Mouse (Mus musculus): Measurements from ENCODE around the gene Fbxl12. TPM values are rescaled to one million over a fixed set of nuclear protein-coding genes. Genes with fewer than 3 reads are reported as not detected.
A peak's percentile ranks its signal among the peaks of the same experiment; 100 is the strongest.
"Not testable (repeated sequence)": the region's sequence is repeated elsewhere in the genome, so short reads cannot be mapped to it uniquely, and the experiment has no call there.

Fbxl12 gene
- polyA plus RNA-seq, 1 experiment = 15.8 TPM

DNA sequence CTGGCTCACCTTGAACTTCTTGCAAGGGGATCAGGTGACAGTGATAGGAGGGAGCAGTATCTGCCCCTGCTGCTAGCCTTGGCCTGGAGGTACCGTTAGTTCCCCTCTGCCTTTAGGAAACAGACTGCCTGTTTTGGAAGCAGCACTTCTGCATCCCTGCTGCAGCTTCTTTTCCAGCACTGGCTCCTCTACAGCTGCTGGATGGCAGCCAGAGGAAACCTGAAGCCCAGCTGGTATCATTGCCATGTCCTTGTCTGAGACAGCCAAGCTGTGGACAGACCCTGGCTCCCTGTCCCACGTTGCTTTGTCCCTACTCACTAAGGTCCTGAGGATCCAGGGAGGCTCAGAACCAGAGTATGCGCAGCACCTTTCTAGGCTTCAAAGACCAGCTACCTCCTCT lies 13.0 kb upstream of the Fbxl12 start:
- no peak for DNase-seq (ENCODE audit: low read depth, low spot score)
- 87% methylated on average over 3 of the region's 3 CpGs for WGBS

DNA sequence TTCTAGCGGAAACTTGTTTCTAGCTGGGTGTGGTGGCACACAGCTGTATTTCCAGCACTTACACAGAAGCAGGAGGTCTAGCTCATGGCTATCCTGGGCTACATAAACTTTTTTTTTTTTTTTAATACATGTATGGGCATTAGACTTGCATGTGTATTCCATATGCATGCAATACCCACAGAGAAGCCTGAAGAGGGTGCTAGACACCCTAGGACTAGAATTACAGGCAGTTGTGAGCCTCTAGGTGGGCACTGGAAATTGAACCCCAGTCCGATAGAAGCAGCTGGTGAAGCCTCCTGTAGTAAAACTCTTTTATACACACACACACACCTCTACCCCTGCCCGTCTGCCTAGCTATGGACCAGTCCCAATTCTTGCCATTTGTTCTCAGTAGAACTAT lies 9.3 kb upstream of the Fbxl12 start:
- WGBS = 92% methylated on average over 3 of the region's 3 CpGs
- DNase-seq (ENCODE audit: low read depth, low spot score) = no peak

DNA sequence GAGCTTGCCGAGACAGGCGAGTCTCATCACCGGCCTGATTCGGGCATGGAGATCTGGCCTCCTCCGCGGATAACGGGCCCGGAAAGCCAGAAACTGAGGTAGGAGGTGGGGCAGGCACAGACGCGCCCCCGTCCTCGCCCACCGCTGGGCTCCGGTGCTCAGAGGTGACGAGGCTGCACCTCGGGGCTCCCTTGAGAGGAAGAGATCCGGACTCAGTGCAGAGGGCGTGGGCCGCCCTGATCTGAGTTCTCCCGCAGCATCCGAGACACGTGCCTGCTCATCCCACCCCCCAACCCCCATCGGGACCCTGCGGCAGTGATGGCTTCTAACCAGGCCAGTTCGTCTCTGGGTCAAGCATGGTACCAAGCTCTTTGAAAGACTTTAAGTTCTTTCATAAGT lies 7.7 kb upstream of the Fbxl12 start:
- no peak for DNase-seq (ENCODE audit: low read depth, low spot score)
- 0% methylated on average over 25 of the region's 25 CpGs for WGBS

DNA sequence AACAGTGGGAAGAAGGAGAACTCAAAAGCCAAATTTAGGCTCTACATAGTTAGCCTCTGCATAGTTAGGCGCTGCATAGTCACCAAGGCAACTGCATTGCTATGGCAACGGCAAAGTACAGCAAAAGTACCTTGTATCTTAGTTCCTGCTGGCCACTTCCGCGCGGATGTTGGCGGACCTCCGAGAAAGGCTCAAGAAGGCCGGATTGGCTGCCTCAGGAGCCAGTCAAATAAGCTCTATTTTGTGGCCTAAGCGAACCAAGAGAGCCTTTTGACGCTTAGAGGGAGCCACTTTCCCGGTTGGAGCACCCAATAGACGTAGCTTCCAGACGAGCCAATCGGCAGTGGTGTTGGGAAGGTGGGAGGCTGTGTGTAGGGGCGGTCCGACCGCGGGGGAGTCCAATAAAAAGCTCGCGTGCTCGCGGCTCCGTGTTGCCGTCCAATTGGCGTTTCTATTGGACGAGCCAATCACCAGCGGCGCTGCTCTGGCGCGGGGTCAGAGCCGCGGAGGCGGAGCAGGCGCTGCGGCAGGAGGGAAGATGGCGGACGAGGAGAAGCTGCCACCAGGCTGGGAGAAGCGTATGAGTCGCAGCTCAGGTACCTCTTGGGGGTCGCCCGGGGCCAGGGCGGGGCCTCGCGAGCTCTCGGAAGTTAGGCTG lies 7.2 kb upstream of the Fbxl12 start, which contains the start of gene Pin1:
Gene Pin1 (plus strand): TSS at position 494 of the 658 bp plus-strand sequence.
- WGBS = under 1% methylated on average over 45 of the region's 45 CpGs
- peak; percentile 100 for DNase-seq (ENCODE audit: low read depth, low spot score)

DNA sequence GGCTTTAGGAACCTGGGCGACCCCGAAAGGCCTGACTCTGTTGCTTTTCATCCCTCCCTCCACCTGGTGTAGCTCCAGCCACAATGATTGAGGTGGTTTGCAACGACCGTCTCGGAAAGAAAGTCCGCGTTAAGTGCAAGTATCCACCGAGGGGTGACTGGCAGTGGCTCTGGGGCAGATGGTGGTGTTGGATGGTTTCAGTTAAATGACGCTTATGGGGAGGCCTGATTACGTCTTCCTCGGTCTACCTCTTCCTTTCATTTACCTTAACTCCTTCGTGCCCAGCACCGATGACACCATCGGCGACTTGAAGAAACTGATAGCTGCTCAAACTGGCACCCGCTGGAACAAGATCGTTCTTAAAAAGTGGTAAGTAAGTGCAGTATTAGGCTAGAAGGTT lies 554 bp upstream of the Fbxl12 start:
- WGBS = 2% methylated on average over 17 of the region's 17 CpGs
- DNase-seq (ENCODE audit: low read depth, low spot score) = no peak

DNA sequence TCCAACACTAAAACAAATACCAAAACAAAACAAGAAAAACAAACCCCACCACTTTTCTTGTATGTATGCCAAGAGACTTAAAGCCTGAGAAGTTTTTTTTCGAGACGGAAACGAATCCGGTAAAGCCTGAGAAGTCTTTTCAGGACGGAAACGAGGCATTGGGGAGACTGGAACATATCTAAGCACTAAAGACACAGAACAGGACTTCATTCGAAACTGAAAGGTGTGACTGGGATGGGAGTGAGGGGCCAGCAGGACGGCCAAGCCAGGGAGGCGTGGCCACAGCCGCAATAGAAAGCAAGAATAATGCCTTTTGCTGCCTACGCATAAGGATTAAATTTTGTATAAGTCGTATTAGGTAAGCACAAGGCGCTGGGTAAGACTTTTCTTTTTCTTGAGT lies 786 bp downstream of the Fbxl12 start:
- under 1% methylated on average over 13 of the region's 13 CpGs for WGBS
- no peak for DNase-seq (ENCODE audit: low read depth, low spot score)

DNA sequence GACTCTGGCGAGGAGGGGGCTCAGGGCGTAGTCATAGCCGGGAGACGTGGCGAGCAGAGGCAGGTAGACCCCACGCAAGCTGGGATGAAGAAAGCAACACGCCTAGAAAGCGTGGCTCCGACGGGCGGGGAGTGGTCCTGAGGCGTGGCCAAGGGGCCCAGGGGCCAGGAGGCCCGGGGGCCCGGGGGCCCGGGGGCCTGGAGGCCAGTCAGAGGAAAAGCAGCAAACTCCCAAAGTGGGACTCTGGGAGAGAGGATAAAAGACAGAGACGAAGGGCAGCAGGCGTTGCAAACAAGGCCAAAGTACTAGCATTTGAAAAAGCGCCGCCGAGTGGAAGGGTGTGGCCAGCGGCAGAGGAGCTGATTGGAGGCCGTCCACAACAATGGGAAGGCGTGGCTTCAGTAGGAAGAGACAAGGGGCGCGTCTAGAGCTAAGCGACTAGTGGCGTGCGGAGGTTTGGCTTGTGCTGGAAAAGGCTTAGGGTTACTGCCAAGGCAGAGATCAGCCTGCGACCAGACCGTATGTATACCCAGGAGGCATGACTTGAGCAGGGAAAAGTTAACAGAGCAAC lies 1.6 kb downstream of the Fbxl12 start:
- DNase-seq (ENCODE audit: low read depth, low spot score) = peak; percentile 74
- under 1% methylated on average over 30 of the region's 30 CpGs for WGBS

DNA sequence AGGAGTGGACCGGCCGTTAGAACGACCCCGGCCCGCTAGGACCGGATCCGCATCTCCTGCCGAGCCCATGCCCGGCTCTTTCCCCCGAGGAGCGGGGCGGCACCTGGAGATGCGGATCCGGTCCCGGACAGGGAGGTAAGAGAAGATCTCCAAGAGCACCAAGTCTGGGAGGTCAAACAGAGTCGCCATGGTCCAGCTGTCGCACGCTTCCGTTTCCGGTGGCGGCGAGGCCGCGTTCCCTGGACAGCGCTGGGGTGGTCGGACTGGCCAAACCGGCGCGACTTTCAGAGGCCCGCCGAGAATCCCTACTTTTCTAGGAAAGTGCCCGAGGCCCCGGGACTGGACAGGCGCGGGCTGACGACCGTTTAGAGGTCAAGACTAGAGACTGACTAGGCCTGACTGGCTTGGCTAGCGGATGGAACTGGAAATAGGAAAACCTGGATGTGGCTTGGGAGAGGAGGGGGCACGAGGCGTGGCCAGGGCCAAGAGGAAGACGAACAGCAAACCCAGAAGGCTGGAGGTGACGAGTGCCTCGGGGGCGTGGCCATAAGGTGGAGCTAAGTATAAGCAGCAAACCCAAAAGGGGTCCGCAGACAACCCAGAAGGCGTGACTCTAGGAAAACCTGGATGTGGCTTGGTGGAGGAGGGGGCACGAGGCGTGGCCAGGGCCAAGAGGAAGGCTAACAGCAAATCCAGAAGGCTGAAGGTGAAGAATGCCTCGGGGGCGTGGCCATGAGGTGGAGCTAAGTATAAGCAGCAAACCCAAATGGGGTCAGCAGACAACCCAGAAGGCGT lies 2.3 kb downstream of the Fbxl12 start, which contains the start of gene Ubl5:
Gene Ubl5 (plus strand): TSS at position 778 of the 795 bp plus-strand sequence.
- 1% methylated on average over 51 of the region's 51 CpGs for WGBS
- DNase-seq (ENCODE audit: low read depth, low spot score) = no peak

DNA sequence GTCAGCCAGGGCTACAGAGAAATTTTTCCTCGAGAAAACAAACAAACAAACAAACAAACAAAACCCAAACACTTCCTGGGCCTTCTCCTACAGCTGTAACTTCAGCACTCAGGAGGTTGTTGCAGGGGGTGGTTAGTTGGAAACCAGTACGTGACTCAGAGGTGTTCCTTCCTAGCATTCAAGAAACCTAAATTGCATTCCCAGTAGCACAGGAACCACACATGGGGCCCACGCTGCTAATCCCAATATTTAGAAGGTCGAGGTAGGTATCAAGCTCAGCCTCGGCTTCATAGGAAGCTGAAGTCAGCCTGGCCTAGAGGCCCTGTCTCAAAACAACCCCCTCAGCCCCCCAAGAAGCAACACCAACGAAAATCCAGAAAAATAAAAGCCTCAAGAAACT lies 3.1 kb downstream of the Fbxl12 start:
- DNase-seq (ENCODE audit: low read depth, low spot score) = no peak
- 17% methylated on average over 6 of the region's 6 CpGs for WGBS

DNA sequence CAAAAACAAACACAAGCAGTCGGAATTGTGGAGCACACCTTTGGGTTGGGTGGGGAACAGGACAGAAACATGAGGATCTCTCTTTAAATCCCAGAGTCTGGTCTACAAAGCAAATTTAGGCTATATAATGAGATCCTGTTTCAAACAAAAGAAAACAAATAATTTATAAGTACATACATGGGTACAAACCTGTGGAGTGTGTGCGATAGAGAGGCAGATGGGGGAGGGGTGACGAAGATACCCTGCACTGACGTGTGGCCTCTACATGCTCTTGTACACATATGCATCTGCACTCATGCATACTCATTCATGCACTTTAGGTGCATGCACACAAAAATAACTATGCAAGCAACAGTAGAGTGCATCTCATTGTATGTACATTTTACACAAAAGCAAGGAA lies 5.1 kb downstream of the Fbxl12 start:
- no peak for DNase-seq (ENCODE audit: low read depth, low spot score)
- WGBS = 90% methylated on average over 4 of the region's 4 CpGs

DNA sequence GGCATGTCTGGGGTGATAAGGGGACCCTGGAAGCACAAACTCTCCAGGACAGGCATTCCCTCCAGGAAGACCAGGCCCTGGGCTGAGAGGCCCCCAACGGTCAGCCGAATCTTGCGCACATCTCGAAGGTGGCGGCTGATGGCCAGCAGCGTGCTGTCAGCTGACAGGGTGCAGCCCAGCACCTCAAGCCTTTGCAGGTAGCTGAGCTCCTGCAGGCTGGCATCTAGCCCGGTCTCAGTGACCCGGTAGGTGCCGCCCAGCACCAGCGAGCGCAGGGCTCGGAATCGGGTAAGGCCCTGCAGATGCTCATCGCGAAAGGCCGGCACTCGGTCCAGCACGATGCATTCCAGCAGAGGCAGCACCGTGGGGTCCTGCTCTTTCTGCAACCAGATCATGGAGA lies 6.0 kb downstream of the Fbxl12 start:
- no peak for DNase-seq (ENCODE audit: low read depth, low spot score)
- WGBS = 94% methylated on average over 19 of the region's 19 CpGs

DNA sequence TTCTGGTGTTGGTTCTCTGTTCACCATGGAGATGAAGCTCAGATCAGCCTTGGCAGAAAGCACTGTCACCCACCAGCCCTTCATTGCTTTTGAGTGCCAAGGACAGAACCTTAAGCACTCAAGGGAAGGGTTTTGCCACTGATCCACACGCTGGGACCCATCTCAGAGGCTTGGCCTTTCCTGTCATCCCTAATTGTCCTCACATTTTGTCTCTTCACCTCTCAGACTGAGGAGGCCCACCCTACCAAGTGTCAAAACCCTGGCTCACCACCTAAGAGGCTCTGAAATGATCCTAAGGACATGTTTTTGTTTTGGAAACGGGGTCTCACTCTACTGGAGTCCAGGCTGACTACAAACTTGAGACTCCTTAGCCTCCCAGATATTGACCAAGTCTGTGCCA lies 7.8 kb downstream of the Fbxl12 start:
- 89% methylated on average over 2 of the region's 2 CpGs for WGBS
- no peak for DNase-seq (ENCODE audit: low read depth, low spot score)

DNA sequence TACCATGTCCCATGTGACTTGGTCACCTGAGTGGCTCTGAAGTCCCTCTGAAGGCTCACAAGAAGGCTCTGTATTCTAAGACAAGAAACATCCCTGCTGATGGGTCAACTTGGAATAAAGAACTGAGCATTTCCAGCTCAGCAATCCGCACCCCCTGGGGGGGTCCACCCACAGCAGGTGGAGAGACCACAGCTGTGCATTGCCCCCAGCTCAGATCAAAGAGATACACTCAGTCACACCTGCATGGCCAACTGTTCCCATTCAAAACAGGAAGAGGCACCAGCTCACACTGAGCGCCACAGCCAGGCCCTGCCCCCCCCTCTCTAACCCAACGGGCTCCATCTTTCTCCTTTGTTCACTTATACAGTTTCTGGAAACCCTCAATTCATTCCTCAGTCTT lies 8.3 kb downstream of the Fbxl12 start:
- WGBS = 91% methylated on average over 3 of the region's 3 CpGs
- no peak for DNase-seq (ENCODE audit: low read depth, low spot score)

DNA sequence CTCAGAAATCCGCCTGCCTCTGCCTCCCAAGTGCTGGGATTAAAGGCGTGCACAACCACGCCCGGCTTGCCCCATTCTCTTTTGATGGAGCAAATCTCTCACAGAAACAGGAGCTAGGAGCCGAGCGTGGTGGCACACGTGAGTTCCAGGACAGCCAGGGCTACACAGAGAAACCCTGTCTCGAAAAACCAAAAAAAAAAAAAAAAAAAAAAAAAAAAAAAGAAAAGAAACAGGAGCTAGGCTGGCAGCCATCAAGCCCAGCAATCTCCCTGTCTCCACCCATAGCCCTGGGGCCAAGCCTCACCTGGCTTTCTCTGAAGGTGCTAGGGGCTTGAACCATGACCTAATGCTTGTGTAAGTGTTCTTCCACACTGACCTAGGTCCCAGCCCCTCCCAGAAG lies 8.9 kb downstream of the Fbxl12 start:
- 93% methylated on average over 8 of the region's 8 CpGs for WGBS

DNA sequence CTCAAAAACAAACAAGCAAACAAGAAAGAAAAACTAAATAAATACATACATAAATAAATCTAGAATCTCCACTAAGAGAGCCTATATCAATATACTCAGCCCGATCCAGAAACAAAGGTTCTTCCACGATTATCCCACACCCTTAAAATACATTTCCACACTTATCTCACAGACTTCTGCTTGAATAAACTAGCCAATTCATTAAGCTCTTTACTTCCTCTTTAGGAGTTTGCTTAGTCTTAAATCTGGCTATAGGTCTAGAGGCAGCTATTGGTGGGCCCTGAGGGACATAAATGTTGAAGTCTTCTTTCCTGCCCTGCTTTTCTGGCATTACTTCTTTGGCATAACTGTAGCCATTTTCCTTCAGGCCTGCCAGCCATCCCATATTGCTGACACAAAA lies 13.2 kb downstream of the Fbxl12 start:
- no peak for DNase-seq (ENCODE audit: low read depth, low spot score)
- WGBS = 82% methylated on average over 2 of the region's 2 CpGs

More for the DNA sequence above, 8.9 kb downstream of the Fbxl12 start:
- not testable (repeated sequence) for DNase-seq (ENCODE audit: low read depth, low spot score)

DNA sequence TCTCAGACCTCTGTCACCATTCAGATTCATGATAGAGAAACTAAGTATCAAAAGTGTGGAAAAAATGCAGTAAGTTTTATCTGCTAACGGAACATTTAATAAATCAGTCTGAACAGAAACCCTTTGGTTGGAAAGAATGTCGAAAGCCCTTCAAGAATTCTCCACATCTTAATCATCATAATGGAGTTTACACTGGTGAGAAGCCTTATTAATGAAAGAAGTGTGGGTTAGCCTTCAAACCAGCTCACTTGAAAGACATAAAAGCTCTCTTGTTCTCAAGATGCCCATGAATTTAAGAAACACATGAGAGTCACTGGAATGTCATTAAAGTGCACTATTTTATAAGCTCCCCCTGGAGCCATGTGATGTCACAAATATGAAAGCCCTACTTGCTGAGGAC lies 27.9 kb downstream of the Fbxl12 start:
- 89% methylated on average over 2 of the region's 2 CpGs for WGBS

DNA sequence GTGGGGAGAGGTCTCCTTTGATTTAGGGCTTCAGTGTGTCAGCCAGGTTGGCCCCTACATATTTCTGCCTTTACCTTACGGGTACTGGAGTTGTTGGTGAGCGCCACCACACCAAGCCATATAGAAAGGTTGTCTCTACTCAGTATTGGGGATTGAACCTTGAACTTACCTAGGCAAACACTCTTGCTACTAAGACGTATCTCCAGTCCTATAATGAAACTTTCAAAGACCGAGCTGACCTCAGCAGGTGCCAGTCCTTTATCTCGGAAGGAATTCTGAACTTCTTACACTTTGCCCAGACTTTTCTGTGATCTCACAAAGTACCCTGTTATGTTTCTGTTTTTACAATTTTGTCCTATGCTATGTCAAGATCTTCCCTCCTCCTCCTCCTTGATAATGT lies 32.6 kb downstream of the Fbxl12 start:
- WGBS = 47% methylated on average over 5 of the region's 5 CpGs

More for the DNA sequence above, 27.9 kb downstream of the Fbxl12 start:
- DNase-seq (ENCODE audit: low read depth, low spot score) = no peak

DNA sequence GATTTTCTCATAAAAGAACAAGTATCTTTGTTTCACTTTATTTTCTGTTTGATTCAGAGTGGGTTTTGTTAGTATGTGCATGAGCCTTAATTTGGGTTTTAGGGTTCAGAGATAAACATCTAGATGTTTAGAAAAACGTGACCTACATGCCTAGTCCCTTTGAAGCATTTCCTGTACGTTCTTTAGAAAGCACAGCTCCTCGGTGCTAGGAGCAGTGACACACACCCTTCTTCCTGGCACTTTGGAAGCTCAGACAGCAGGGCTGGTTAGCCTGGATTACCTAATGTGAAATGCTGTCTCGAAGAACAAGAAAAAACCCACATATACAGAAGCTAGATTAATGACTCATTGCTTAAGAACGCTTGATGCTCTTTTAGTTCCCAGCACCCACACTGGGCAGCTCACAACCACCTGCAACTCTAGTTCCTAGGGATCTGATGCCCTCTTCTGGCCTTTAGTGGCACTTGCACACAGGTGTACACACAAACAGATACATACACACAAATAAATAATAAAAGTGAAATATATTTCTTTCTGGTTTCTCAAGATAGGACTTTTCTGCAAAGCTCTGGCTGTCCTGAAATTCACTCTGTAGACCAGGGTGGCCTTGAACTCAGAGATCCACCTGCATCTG lies 34.6 kb downstream of the Fbxl12 start:
- DNase-seq (ENCODE audit: low read depth, low spot score) = no peak
- WGBS = 86% methylated on average over 5 of the region's 5 CpGs

More for the DNA sequence above, 32.6 kb downstream of the Fbxl12 start:
- no peak for DNase-seq (ENCODE audit: low read depth, low spot score)

DNA sequence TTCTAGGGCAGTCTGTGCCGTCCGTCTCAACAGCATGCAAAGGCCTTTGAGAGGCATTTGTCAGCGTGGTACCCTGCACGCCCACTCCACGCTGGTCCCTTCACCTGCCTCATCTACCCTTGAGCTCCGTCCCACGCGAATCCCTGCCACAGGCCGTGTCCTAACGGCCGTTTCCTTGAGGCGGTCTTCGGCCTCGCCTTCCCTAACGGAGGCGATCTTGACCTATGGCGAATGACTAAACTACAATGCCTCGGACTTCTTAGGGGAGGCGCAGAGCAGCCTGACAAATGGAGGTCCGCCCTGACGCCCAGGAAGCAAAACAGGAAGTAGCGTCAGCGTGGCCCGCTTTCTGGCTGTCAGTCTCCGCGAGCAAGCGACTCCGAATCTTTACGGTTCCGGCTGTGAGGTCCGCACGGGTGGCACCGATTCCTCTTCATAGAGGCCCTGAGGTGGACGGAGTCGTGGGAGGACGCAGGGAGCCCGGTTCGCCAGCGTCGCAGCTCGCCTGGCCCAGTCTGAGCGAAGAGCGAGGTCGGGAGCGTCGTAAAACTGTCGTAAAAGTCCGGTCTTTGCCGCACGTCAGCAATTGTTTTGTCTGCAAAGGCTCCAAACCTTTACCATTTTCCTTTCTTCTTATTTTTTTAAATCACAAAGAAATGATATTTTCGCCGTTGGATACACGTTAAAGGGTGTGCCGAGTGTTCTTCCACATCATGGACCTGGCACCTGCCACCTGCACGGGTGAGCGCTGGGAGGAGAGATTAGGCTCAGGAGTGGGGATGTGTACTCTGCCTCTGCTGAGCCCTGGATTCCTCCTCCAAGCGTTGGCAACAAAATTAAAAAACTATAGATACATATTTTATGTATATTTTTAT lies 37.2 kb downstream of the Fbxl12 start:
- peak; percentile 80 for DNase-seq (ENCODE audit: low read depth, low spot score)
- WGBS = under 1% methylated on average over 57 of the region's 57 CpGs
